Mouse (Mus musculus) thymus, postnatal 14 days (tissue): Measurements from ENCODE around the gene Syt5.
A peak's percentile ranks its signal among the peaks of the same experiment; 100 is the strongest.
"Not testable (repeated sequence)": the region's sequence is repeated elsewhere in the genome, so short reads cannot be mapped to it uniquely, and the experiment has no call there.

ENCODE experiments used
- DNase-seq: peaks from one replicate; pipeline ENCODE4 v3.0.0; 2021

Syt5 gene

DNA sequence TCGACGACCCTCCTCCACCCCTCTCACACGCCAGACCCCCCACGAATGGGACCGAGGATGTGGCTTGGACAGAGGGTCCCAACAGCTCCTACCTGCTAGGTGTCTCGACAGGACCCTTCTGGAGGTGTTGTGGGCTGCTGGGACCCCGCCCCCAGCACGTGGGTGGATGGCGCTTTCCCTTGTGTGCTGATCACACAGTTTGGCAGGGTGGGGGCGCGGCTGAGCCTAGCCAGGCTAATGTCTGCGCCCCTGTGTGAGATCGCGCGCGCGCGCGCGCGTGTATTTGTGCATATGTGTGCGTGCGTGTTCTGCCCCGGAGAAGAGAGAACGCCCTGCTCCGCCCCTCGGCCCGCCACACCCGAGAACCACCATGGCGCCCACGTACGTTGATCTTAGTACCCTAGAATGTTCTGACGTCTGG, at the start of gene Syt5:
Gene Syt5, minus strand, starts transcription at position 321 of the 421 bp plus-strand sequence.
- peak; percentile 19 for DNase-seq

DNA sequence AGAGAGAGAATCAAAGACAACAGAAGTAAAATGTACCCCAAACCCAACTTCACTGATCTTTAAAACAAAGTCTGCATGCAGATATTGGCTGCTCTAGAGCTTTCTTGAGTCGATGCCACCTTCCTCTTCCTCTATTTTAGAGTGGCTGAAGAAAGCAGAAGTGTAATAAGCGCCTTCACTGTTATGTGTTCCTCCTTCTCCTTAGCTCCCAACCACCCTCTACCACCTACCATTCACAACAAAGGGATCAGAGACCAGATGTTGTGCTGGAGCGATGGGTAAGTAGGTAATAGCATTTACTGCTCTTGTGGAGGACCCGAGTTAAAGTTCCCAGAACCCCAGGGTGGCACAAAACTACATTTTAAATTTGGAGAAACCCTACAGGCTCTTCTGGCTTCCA, 49.7 kb upstream of the Syt5 start:
- not testable (repeated sequence) for DNase-seq

DNA sequence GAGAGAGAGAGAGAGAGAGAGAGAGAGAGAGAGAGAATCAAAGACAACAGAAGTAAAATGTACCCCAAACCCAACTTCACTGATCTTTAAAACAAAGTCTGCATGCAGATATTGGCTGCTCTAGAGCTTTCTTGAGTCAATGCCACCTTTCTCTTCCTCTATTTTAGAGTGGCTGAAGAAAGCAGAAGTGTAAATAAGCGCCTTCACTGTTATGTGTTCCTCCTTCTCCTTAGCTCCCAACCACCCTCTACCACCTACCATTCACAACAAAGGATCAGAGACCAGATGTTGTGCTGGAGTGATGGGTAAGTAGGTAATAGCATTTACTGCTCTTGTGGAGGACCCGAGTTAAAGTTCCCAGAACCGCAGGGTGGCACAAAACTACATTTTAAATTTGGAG, 34.1 kb upstream of the Syt5 start:
- not testable (repeated sequence) for DNase-seq

DNA sequence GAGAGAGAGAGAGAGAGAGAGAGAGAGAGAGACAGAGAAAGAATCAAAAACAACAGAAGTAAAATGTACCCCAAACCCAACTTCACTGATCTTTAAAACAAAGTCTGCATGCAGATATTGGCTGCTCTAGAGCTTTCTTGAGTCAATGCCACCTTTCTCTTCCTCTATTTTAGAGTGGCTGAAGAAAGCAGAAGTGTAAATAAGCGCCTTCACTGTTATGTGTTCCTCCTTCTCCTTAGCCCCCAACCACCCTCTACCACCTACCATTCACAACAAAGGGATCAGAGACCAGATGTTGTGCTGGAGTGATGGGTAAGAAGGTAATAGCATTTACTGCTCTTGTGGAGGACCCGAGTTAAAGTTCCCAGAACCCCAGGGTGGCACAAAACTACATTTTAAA, 25.0 kb upstream of the Syt5 start:
- not testable (repeated sequence) for DNase-seq

DNA sequence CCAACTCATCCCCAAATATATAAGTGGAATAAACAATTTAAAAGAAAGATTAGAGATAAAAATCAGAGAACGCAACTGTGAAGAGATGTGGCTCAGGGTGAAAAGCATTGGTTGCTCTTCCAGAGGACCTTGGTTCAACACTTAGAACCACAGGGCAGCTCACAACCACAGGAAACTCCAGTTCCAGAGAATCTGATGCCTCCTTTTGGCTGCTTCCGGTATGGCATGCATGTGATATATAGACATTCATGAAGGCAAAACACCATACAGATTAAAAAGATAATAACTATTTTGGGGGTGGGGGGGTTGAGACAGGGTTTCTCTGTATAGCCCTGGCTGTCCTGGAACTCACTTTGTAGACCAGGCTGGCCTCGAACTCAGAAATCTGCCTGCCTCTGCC, 15.3 kb upstream of the Syt5 start:
- DNase-seq, result peak; percentile 20

DNA sequence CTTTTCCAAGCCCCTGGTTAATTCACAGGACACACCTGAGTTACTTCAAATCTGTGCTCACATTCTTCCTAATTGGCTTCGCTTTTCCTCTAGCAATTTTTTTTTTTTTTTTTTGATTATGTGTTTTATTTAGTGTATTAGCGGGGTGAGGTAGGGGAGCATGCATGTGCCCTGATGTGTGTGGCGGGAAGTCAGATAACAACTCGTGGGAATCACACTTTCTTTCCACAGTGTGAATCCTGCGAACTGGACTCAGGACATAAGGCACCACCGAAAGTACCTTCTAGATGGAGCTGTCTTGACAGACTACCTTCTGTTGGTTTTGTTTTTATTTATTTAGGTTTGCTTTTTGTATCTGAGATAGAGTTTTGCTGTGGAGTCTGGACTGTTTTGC, 9.8 kb upstream of the Syt5 start:
- DNase-seq, result no peak

DNA sequence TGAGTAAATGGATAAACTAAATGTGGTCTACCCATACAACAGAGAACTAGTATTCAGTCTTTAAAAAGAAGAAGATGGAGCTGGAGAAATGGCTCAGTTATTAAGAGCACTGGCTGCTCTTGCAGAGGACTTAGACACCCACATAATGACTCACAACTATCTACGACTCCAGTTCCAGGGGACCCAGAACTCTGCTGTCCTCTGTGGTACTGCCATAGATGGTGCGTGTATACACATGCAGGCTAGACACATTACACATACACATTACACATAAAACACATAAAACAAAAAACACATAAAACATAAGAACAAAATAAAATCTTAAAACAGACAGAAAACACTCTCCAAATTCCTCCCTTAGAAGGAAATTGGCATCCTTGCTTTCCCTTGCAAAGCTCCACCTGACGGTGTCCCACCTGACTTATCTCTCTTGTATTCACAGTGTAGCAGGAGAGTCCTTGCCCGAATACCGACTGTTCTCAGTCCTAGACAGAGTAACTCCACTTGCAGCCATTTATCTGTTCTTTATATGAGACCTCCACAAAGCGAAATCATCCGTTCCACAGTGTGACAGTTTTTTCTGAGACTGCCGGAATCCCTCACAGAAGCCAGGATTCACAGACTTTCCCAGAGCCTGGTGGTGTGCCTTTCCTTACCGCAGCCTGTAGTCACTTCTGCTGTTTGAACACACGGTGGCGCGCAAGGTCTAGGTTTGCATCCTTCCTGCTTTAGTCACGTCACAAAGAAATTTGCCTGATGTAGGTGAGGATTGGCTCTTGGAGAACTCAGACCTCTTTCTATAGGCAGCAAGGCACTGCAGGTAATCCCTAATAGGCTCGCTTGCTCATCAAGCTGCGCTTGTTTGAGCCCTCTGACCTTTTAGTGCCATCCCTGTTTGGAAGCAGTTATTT, 9.2 kb upstream of the Syt5 start:
- DNase-seq, result peak; percentile 76

DNA sequence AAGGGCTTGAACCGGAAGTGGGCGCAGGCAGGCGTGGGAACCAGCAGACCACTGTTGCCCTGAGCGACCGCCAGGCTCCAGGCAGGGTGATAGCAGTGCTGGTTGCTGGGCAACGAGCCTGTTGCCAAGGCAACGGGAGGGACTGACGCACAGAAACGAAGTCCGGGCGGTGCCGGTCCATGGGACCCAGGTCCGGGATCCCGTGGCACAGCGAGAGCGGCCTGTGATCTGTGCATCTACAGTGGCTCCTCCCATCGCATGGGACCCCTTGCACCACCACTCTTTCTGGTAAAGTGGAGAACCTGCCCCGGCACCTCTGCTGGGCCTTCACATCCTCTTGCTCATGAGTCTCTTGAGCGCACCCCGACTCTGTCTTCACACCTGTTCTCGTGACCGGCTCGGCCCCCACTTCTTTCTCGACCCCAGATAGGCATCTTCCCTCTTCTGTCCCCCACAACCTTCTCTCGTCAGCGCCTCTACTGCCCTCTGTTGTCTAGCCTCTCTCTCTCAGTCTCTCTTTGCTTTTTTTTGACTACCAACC, 680 bp downstream of the Syt5 start:
- no peak for DNase-seq

DNA sequence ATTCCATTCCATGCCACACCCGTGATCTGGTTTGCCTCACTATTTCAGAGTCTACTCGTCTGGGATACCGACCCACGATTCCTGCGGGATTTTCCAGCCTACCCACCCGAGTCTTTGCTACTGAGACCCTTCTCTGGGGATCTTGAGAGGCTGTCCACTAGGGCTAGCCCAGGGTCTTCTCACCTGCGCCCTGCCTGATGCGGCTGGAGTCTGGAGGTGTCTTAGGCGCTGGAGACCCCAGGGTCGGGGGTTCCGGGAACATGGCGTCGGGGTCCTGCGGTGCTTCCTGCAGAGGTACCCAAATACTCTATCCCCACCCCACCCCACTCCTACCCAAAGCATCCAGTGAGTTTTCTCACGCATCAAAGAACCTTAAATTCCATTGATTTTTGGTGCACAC, 1.3 kb downstream of the Syt5 start:
- DNase-seq, result no peak

DNA sequence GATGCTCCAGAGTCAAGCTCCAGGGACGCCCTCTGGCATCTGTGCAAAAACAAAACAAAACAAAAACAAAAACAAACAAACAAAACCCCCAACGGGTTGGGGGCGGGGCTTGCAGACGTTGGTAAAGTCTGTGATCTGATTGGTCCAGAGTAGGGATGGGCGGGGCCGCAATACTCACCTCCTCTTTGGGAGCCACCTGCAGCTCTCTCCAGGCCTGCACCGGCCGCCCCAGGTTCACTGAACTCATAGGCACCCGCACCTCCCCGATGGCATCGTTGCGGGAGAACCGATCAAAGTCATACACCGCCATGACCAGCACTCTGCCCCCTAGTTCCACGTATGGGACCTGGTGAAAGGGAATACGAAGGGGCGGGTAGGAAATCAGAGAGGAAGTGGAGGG, 5.3 kb downstream of the Syt5 start:
- DNase-seq, result peak; percentile 24

DNA sequence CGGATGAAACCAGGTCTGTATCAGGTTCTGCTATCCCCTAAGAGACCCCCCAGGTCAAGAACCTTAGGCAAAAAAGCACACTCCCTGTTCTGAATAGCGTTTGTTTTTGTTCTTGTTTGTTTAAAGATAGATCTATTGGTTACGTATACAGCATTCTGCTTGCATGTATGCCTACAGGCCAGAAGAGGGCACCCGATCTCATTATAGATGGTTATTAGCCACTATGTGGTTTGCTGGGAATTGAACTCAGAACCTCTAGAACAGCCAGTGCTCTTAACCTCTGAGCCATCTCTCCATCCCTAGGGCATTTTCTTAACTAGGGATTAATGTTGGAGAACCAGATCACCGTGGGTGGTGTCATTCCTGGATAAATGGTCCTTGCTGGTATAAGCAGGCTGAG, 6.0 kb downstream of the Syt5 start:
- no peak for DNase-seq

DNA sequence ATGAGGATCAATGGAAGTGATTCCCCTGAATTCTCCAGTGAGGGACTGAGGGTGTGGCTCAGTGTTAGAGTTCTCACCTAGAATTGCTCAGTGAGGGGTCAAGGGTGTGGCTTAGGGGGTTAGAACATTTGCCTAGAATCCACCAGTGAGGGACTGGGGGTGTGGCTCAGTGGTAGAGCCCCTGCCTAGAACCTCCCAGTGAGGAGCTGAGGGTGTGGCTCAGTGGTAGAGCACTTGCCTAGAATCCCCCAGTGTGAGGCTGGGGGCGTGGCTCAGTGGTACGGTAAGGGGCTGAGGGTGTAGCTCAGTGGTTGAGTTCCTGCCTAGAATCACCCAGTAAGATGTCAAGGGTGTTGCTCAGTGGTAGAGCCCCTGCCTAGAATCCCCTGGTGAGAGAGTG, 8.3 kb downstream of the Syt5 start:
- no peak for DNase-seq

DNA sequence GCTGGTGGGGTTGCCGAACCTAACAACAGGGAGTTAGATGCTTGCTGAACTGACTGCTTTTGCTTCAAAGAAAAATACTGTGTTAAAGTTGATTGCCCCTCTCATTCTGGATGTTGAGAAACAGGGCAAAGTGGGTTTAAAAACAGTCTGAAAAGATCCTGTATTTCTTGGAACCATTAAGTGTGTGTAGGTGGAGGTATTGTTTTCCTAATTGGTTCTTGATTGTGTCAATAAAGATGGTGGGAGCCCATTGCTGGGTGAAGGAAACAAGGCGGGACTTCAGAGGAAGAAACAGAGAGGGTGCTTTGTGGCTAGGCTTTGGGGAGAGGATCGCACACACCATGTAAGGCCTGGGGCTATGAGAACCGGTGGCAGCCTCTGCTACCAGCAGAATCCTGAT, 10.2 kb downstream of the Syt5 start:
- DNase-seq, result no peak

DNA sequence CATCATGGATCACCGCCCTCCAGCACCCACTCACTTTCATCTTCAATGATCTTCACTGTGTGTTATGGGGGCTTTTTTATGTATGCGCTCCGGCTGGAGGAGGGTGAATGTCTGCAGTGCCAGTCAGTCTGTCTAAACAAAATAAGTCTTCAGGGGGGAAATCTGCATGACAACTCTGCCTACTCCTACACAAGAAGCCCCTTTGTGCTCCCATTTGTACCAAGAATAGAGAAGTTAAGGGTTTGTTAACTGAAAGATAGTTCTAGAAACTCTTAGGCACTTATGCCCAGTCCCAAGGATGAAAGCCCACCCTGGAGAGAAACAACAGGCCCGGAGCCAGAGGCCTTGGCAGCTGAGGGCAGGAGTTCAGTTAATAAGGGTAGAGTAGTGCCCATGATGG, 11.0 kb downstream of the Syt5 start:
- no peak for DNase-seq

DNA sequence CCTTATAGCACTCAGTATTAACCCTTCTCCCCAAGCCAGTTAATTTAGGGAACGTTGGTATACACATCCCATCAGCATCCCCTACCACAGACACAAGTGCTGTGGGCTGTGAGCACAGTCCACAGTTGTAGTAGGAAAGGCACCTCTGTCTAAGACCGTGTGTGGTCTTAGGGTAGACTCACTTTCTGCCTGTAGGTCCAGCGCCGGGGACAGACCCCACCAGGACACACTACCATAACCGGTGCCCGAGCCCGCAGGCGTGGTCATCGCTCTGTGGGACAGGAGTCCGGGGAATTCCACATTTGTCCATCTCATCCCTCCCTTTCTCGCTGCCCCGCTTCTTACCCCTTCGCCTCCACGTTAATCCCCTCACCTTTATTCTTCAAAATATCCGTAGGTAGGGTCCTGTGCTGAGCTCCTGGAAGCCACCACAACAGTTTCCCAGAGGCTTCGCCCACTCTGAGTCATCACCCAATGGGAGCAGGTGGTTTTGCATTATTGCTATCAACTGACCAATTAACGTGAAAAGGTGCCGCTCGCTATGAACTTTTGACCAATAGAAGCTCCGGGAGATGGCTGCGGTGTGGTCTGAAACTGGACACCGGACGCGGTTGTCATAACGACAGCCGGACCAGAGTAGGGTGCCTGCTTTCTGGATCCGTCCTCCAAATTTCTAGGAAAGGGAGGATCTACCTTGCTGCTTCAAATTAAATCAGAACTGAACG, 15.2 kb downstream of the Syt5 start, which contains the start of gene Dnaaf3:
Gene Dnaaf3, minus strand, starts transcription at position 449 of the 725 bp plus-strand sequence.
- no peak for DNase-seq

DNA sequence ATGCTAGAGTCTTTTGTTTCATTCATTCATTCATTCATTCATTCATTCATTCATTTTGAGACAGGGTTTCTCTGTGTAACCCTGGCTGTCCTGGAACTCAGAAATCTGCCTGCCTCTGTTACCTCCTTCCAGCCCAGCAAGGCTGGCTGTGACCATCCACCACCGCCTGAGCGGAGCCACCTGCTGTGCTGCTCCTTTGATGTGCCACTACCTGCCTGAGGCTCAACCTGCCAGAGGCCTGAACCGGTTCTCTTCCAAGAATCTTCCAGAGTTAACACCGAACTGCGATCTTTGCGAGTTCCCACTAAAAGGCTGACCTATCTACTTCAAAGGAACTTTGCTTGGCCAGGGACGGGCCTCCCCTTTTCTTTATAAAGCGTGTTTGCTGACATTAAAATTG, 17.2 kb downstream of the Syt5 start:
- DNase-seq, result not testable (repeated sequence)

DNA sequence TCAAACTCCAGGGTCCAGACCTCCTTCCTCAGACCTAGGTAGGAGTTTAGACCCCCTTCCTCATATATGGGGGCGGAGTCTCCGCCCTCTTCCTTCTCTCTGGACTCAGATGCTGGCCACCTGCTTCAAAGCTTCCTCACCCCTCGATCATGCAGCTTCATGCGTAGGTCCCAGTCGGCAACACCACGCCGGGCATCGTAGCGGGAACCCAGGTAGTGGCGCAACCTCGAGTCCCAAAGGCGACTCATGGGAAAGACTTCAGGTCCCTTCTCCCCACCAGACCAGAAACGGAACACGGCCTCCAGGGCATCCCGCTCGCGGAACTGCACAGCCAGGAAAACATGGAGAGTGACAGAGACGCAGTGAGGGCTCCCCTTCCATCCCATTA, 20.0 kb downstream of the Syt5 start:
- DNase-seq, result no peak

DNA sequence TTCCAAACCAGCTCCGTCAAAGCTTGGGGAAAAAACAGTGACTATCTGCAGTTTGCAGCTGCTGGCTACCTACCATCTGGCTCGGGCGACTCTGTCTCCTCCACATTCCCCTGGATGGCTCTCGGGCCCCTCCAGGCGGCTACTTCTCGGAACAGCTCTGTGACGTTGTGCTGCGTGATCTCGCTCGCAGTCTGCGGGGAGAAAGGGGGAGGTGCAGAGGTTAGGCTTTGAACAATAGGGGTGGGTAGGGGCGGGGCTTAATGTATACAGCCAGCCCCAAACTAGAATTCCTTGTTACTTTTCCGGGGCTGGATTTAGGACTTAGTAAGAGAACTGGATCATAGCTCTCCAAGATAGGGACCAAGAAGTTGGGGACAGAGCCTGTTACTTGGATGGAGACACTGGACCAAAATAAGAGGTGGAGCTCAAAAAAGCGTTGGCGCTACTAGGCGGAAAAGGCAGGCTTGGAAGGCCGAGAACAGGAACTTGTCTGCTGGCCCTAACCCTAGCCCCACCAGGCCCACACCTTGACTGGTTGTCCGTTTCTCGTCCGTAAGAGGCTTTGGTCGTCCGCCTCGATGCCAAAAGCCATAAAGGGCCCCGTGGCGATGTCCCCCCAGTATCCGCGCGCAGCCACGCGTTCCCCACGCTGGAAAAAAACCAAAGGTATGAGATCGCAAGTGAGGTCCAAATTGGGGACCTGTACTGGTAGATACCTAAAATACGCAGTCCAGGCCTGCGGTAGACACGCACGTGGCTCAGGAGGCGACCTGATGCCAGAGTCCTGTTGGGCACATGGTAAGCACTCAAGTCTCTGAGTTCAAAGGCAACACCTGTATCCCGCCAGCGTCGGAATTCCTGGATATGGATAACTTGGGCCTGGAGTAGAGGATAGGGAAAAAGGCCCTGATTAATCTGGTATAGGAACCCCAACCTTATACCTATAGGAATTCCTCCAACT, 20.7 kb downstream of the Syt5 start:
- DNase-seq, result peak; percentile 84

DNA sequence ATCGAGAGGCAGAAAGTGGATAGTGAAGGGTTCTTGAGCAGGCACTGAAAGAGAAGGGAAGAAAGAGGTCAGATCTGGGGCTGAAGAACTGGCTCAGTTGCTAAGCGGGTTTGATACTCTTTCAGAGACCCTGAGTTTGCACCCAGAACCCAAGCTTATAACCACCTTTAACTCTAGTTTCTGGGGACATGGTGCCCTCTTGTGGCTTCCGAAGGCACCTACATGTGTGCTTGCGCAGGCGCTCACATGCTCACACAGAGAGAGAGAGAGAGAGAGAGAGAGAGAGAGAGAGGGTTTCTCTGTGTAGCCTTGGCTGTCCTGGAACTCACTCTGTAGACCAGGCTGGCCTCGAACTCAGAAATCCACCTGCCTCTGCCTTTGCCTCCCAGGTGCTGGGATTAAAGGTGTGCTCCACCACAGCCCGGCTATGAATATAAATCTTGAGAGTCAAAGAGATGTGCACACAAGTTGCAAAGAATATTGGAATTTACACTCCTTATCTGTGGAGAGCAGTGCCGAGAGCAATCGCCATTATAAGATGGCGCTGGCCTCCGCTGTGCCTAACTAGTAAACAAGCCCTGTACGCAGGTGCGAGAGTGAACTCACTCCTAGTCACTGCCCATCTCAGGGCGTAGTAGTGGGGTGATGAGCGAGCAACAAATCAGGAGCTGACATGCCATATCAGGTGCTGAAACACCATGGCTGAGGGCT, 23.0 kb downstream of the Syt5 start, which contains the start of gene Tnni3:
Gene Tnni3, minus strand, starts transcription at position 18 of the 711 bp plus-strand sequence.
- DNase-seq, result peak; percentile 66

DNA sequence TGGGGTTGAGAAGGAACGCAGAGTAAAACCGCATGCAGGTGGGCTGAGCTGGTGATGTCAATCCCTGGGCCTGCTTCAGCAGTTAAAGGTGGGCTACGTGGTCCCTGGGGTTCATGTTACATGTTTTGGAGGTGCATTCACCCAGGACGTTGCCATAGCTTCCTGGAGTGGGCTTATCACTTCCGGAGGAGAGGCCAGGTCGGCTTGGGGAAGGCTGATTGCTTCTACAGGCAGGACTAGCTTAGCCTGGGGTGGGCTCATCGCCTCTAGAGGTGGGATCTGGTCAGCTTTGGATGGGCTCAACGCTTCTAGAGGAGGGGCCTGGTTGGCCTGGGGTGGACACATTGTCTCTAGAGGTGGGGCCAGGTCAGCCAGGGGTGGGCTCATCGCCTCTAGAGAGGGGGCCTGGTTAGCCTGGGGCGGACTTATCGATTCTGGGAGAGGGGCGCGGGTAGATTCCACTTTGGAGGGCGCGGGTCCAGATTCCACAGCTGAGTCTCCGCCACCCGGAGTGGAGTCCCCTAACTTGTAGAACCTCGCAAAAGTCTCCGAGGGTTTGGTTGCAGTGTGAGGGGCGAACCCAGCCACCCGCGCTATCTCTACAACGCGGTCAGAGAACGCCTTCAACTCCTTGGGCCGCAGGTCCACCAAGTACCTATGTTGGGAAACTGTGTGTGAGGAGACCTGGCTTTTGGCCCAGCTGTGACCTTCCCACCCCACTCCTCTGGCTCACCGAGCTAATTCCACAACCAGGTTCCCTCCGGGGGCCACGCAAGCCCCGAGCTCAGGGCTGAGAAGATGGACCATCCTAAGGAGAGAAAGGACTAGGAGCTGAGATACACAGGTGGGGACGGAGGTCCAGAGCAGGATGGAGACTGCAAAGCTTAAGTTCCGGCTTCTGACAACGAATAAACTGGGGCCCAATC, 23.9 kb downstream of the Syt5 start:
- DNase-seq, result no peak

DNA sequence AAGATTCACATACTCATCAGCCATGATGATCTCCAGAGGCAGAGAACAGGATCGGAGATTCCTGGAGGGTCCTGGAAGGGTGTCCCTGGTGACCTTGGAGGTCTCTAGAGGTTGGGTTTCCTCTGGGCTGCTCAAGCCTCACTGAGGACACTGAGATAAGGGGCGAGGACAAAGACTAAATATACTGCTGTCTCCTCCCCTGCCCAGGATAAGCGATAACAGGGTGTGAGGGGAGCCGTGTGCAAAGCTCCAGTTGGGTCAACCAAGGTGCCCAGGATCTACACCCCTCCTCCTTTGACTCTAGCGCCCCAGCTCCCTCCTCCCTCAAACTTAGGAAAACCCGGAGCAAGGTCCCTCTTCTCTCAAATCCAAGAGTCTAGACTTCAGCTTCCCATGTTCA, 25.0 kb downstream of the Syt5 start:
- no peak for DNase-seq
